Mouse (Mus musculus): ENCODE measurements around the gene Olfr516.
"Not testable (repeated sequence)": the region's sequence is repeated elsewhere in the genome, so short reads cannot be mapped to it uniquely, and the experiment has no call there.

Olfr516 gene

DNA sequence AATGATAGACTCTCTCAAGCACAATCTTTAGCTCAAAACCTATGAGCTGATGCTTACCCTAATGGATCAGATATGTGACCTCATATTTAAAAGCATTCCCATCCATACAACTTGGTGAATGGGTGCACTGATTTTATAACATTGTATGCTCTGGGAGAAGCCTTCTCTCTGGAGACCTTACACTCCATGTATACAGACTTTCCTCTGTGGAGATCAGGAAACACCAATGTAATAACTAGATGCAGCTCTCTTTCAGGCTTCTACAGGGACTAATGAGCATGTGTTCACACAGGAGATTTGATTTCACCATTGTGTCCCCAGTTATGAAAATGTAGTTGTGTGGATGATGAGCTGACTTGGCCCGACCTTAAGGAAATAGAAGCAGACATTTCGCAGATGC, at the start of gene Olfr516:
Gene Olfr516, minus strand, starts transcription at position 101 of the 400 bp plus-strand sequence.
- no peak for DNase-seq (ENCODE audit: low spot score in 2 of 2)

DNA sequence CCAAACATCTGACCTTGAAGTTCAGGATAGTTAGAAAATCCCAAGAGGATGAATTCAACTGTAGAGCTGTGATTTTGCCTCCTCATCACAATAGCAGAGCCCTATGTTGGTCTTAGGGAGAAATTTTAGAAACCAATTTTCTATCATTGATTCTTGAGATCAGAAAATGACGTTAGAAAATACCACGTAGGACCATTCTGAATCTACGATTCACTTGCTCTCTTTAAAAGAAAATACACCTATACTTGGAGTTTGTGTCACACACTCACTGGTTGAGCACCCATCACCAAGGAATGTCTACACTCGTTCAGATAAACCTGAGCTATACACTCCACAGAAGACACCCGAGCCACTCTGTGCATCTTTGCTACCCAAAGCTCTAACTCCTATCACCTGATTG, 44.0 kb upstream of the Olfr516 start, which contains the start of gene Olfr519:
Gene Olfr519, minus strand, starts transcription at position 101 of the 400 bp plus-strand sequence.
- no peak for DNase-seq (ENCODE audit: low spot score in 2 of 2)

DNA sequence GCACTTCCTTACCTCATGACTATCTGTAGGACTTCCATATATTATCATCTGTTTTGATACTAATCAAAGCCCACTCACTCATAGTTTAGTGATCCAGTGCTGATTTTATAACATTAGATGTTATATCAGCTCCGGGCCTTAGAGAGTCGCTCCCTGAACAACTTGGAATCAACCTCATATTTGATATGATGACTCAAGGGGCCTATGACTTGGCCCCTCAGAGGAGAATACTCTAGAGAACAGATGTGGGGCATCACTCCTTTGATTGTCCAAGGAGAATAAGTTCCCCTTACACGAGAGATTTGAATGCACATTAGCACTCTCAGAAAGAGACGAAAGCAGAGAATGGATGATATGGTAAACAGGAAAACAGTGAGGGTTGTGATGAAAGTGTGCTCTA, 34.6 kb upstream of the Olfr516 start, which contains the start of gene Olfr518:
Gene Olfr518, minus strand, starts transcription at position 101 of the 400 bp plus-strand sequence.
- DNase-seq (ENCODE audit: low spot score in 2 of 2) = no peak

DNA sequence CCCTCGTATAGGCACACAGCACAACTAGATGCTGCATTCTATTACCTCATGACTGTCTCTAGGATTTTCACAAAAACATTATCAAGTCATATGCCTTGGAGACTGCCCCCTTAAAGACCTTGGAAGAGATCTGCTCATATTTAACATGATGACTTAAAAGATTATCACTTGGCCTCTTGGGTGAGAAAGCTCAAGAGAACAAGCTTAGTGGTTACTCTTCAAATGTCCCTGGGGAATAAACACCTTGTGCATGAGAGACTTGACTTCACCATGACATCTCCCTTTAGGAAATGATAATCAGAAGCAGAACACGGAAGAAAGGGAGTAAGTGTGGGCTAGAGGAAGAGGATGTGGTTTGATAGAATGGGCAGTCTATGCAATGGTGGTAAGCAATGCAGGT, 21.9 kb upstream of the Olfr516 start, which contains the start of gene Olfr517:
Gene Olfr517, minus strand, starts transcription at position 101 of the 400 bp plus-strand sequence.
- no peak for DNase-seq (ENCODE audit: low spot score in 2 of 2)

DNA sequence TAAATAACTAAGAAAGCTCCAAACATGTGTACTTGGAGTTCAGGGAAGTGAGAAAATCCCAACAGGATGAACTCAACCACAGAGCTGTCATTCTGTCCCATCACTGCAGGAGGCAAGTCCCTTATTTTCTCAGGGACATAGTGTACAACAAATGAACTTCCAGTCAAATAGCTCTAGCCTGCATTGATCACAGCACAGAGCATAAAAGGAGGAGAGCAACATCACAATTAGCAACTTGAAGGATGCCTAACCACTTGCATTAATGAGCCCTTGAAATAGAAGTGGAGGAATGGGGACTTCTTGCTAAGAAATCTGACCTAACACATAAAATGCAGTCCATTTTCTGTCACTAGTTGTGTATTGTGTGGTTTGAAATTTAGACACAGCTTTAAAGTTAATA, 24.4 kb downstream of the Olfr516 start, which contains the start of gene Olfr514:
Gene Olfr514, minus strand, starts transcription at position 101 of the 400 bp plus-strand sequence.
- no peak for DNase-seq (ENCODE audit: low spot score in 2 of 2)

DNA sequence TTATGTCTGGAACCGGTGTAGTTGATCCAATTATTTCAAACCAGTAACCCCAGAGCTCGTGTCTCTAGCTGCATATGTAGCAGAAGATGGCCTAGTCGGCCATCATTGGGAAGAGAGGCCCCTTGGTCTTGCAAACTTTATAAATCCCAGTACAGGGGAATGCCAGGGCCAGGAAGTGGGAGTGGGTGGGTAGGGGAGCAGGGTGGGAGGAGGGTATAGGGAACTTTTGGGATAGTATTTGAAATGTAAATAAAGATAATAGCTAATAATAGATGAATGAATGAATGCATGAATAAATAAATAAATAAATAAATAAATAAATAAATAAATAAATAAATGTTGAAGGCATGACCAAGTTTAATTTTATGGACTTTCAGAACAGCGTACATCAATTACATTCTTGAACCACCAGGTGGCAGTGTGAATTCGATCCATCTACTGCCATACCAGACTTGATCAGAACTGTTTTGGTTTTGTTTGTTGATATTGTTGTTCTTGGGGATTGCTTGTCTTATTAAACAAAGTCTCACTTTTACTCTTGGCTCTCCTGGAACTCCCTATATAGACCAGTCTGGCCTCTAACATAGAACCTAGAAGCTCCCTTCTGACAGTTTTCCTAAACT, 35.6 kb downstream of the Olfr516 start:
- DNase-seq (ENCODE audit: low spot score in 2 of 2) = not testable (repeated sequence)

DNA sequence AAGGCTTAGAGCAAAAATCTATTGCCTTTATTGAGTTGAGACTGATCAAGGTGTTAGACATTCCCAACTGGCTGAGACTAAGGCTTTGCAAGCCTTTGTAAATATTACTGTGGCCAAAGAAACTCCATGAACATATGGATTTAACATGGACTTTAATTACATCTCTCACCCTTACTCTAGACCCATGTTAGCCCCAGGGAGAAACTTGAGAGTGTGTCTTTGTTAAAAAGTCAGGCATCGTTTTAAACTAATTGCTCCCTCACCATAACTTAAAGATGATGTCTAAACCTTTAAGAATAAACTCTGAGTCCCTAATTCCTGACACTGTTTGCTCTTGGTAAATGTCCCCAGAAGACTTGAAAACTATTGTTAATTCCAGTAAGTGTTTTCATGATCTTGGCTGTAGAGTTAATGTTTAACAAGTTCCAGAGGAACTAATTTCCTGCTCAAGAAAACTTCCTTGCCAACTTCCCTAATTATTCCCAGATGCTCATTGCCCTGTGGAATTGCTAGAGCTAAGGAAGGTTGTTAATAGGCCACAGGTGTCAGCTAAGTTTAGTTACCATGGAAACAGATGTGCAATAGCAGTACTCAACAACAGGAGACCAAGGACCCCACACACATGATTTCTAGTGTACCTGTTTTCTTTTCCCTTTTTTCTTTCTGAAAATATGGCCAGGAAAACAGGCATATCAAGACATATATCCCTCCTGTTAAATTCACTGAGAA, 53.0 kb downstream of the Olfr516 start:
- DNase-seq (ENCODE audit: low spot score in 2 of 2) = no peak

Data from frontal cortex, postnatal 10 days (tissue).